Mouse (Mus musculus) neural tube, embryonic 12.5 days (tissue): ENCODE results near the gene Slc15a1. TPM values are rescaled to one million over a fixed set of nuclear protein-coding genes. Genes with fewer than 3 reads are reported as not detected.

Experiments used
- ATAC-seq: fragments of 200-750 bp; cut with Nextera tagmentation; 2 replicates; pipeline ENCODE4 v1.8.0; 2017; ENCODE audit warnings: low read depth, mild to moderate bottlenecking, moderate TSS enrichment, moderate library complexity; ENCODE audit not compliant: low FRiP score
- H3K27ac ChIP-seq: fragments of 300-500 bp; sonication (generic); 2 replicates; pipeline ENCODE4 v1.5.1; 2016
- H3K27me3 ChIP-seq: fragments of 300-500 bp; sonication (generic); replicated peaks from 2 replicates; pipeline ENCODE4 v1.6.1; 2016; ENCODE audit warnings: mild to moderate bottlenecking
- H3K36me3 ChIP-seq: fragments of 300-500 bp; sonication (generic); 2 replicates; pipeline ENCODE4 v1.6.1; 2016; ENCODE audit warnings: mild to moderate bottlenecking
- H3K4me1 ChIP-seq: fragments of 300-500 bp; sonication (generic); 2 replicates; pipeline ENCODE4 v1.6.1; 2016
- H3K4me2 ChIP-seq: fragments of 300-500 bp; sonication (generic); replicated peaks from 2 replicates; pipeline ENCODE4 v1.6.1; 2016; ENCODE audit warnings: mild to moderate bottlenecking
- H3K4me3 ChIP-seq: fragments of 300-500 bp; sonication (generic); 2 replicates; pipeline ENCODE4 v1.5.1; 2016
- H3K9ac ChIP-seq: fragments of 300-500 bp; sonication (generic); 2 replicates; pipeline ENCODE4 v1.6.1; 2016; ENCODE audit warnings: mild to moderate bottlenecking
- H3K9me3 ChIP-seq: fragments of 300-500 bp; sonication (generic); 2 replicates; pipeline ENCODE4 v1.6.1; 2016; ENCODE audit warnings: mild to moderate bottlenecking
- WGBS: fragments of 180-500 bp; shearing (Covaris S2); methylation state at CpG from one replicate; pipeline ENCODE4 v1.1.7; 2016; 5-methylcytosine and 5-hydroxymethylcytosine counted together
- polyA plus RNA-seq: library from polyadenylated mRNA; unstranded; fragments of >200 nt; fragmentation: Nextera tagmentation; extraction: Ambion mirVana; gene quantifications from 2 replicates; pipeline ENCODE4 v1.2.1, GENCODE M21; 2016

Slc15a1 gene
- polyA plus RNA-seq, 1 experiment from 2014 or later, result not detected

DNA sequence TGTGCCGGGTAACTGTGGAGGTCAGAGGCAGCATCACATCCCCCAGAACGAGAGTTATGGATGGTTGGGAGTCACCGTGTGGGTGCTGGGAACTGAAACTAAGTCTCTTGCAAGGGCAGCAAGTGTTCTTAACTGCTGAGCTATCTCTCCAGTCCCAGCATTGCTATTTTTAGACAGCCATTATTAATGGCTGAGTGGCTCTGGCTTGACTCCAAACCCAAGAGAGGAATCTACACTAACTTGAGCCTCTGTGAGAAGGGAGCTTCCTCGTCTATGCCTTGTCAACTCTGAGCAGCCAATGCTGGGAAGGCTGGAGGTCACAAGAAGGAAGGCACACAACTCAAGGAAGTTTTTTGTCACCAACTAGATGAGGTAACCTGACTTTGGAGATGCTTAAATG is 16.7 kb upstream of the Slc15a1 start:
- Histone ChIP-seq H3K27ac (no peak overlapping the region), H3K9me3 (no peaks in the 10 kb centered on the region), H3K4me2 (no peak overlapping the region), H3K27me3 (no peaks in the 10 kb centered on the region), H3K4me3 (no peak overlapping the region), H3K9ac (no peak overlapping the region), H3K36me3 (no peaks in the 10 kb centered on the region), H3K4me1 (no peaks in the 10 kb centered on the region)
- WGBS, result 78% methylated on average over 4 of the region's 4 CpGs
- no peak for ATAC-seq

DNA sequence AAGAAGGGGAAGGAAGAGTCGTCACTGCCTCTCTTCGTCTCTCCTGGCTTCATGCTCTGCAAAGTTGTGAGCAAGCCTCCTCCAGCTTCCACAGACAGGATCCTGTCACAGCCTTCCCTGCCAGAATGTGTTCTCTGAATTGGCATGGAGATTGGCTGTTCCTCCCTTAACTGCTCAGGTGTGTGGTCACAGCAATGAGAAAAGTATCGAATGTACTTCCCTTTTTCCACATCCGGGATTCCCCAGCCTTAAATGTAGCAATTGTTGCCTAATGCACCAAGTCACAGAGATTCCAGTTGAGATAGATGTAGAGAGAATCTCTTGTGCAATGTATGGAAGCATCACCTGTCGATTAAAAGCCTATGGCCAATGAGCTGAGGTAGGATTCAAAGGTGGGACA is 11.8 kb upstream of the Slc15a1 start:
- Histone ChIP-seq H3K9me3 (no peaks in the 10 kb centered on the region), H3K27ac (no peak overlapping the region), H3K4me2 (no peak overlapping the region), H3K36me3 (no peaks in the 10 kb centered on the region), H3K4me1 (no peaks in the 10 kb centered on the region), H3K27me3 (no peaks in the 10 kb centered on the region), H3K4me3 (no peak overlapping the region), H3K9ac (no peak overlapping the region)
- 85% methylated on average over 5 of the region's 5 CpGs for WGBS
- no peak for ATAC-seq

DNA sequence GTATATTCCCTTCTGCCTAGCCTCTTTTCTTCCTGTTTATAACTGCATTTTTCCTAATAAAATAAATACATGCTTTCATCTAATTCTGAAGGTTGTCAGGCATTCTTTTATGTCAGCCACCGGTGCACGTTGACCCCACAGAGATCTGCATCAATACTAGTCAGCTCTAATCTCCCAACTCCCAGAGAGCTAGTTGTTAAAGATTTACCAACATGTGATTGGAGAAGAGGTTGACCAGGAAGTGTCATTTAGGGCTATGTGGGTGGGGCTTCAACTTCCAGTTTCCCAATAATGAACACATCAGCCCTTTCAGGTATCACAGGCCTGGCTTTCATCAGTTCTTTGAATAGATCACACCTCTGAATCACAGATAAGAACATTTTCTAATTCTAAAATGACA is 3.9 kb upstream of the Slc15a1 start:
- peaks cover 32% of the 10 kb centered on the region for H3K27me3 ChIP-seq
- no peaks in the 10 kb centered on the region for H3K36me3 ChIP-seq
- H3K9ac ChIP-seq, result no peak overlapping the region
- WGBS, result 77% methylated on average over 2 of the region's 2 CpGs
- H3K4me1 ChIP-seq, result peaks cover 6% of the 10 kb centered on the region; the same call in 1 of the 2 replicates
- H3K9me3 ChIP-seq, result no peaks in the 10 kb centered on the region
- H3K4me3 ChIP-seq, result no peak overlapping the region
- no peak for ATAC-seq
- no peak overlapping the region for H3K4me2 ChIP-seq
- no peak overlapping the region for H3K27ac ChIP-seq

DNA sequence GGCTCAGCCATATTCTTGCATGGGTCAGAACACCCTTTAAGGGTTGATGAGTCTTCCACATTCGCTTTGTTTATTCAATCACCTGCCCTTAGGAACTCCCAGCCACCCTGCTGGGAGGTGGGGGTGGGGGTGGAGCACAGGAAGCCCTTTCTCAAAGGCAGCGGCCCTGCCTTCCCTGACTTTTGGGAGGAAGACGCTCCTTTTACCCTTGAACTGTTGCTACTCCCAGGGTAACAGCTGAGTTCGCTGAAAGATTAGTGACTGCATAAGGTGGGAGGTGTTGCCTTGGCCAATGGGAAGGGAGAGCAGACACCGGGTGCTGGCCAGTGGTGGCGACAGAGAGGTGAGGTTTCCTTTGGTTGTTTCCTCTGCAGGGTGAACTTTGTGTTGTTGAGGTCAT is 1.3 kb upstream of the Slc15a1 start:
- WGBS, result 19% methylated on average over 6 of the region's 6 CpGs
- ATAC-seq, result no peak
- Histone ChIP-seq H3K27me3 (peaks cover 36% of the 10 kb centered on the region), H3K4me3 (no peak overlapping the region), H3K4me2 (no peak overlapping the region), H3K36me3 (no peaks in the 10 kb centered on the region), H3K27ac (no peak overlapping the region), H3K4me1 (peaks cover 6% of the 10 kb centered on the region; the same call in 1 of the 2 replicates), H3K9me3 (no peaks in the 10 kb centered on the region), H3K9ac (no peak overlapping the region)

DNA sequence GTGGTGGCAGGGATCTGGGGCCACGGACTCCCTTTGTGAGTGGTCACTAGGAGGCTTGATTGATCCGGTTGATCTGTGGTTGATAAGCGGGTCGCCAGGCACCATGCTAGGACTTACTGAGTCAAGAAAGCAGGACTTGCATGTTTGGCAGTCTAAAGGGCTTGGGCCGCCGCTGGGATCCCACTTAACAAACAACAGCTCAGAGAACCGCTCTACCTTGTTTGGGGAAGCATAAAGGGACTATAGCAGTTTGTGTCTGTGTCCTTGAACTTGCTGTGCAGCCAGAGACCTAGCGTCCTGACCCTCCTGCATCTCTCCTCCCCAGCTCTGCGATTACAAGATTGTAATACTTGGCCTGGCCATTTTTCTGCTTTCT is 421 bp upstream of the Slc15a1 start:
- H3K9me3 ChIP-seq, result no peaks in the 10 kb centered on the region
- peak overlapping the region; percentile 43; the same call in 1 of the 2 replicates for H3K4me2 ChIP-seq
- H3K9ac ChIP-seq, result no peak overlapping the region
- no peak overlapping the region for H3K27ac ChIP-seq
- H3K27me3 ChIP-seq, result peaks cover 36% of the 10 kb centered on the region
- no peak overlapping the region for H3K4me3 ChIP-seq
- peaks cover 6% of the 10 kb centered on the region; the same call in 1 of the 2 replicates for H3K4me1 ChIP-seq
- WGBS, result 23% methylated on average over 9 of the region's 9 CpGs
- no peaks in the 10 kb centered on the region for H3K36me3 ChIP-seq
- no peak for ATAC-seq

DNA sequence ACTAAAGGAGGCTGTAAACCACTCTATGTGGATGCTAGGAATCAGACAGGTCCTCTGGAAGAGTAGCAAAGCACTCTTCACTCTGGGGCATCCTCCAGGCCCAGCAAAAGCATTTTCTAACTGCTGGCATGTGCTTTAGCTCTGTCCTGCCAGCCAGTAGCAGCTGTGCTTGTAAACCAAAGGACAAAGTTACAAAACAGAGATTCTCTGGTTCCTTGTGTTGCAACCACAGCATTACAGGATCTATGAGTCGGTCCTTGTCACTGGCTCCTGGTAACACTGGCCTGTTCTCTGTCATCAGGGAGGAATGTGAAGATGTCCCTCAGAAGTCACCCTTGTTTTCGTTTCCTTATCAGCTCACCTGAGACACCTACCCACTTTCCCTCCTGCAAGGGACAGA is 4.5 kb downstream of the Slc15a1 start:
- H3K9me3 ChIP-seq, result no peaks in the 10 kb centered on the region
- no peak overlapping the region for H3K9ac ChIP-seq
- no peak overlapping the region for H3K4me3 ChIP-seq
- H3K4me1 ChIP-seq, result peaks cover 6% of the 10 kb centered on the region; the same call in 1 of the 2 replicates
- no peak for ATAC-seq
- H3K4me2 ChIP-seq, result no peak overlapping the region
- WGBS, result 80% methylated on average over 2 of the region's 2 CpGs
- peaks cover 20% of the 10 kb centered on the region for H3K27me3 ChIP-seq
- H3K27ac ChIP-seq, result no peak overlapping the region
- H3K36me3 ChIP-seq, result no peaks in the 10 kb centered on the region

DNA sequence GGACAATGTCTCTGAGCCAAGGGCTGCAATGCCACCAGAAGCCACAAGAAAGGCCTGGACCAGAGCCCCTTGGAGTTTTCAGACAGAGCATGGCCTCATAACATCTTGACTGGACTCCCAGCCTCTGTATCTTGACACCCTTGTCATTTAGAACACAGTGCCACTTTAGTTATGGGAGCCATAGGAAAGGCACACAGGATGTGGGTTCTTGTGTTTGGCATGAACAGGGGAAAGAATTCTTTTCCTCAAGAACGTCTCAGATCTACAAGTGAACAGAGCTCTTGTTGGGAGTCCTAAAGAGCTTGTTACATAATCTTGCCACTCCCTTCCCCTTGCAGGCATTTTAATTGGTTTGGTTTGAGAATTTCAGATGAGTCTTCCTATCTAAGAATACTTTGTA is 5.3 kb downstream of the Slc15a1 start:
- peaks cover 12% of the 10 kb centered on the region for H3K27me3 ChIP-seq
- H3K9ac ChIP-seq, result no peak overlapping the region
- peaks cover under 1% of the 10 kb centered on the region; the same call in 1 of the 2 replicates for H3K4me1 ChIP-seq
- H3K9me3 ChIP-seq, result no peaks in the 10 kb centered on the region
- no peak overlapping the region for H3K4me2 ChIP-seq
- H3K4me3 ChIP-seq, result no peak overlapping the region
- whole genome bisulfite sequencing, result 68% methylated on average over 1 of the region's 1 CpGs
- H3K36me3 ChIP-seq, result no peaks in the 10 kb centered on the region
- H3K27ac ChIP-seq, result no peak overlapping the region
- no peak for ATAC-seq

DNA sequence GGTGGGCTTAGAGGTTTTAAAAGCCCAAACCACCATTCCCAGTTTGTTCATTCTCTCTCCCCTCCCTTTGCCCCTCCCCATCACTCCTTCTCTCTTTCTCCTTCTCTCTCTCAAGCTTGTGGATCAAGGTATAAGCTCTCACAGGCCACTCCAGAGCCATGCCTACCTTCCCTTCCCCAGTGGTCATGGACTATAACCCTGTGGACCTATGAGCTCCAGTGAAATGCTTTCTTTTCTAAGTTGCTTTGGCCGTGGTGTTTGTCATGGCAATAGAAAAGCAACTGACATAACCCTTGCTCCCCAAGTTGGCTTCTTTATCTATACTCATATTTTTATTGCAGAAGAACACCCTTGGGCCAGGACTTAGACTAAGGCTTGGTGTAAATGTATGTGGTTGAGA is 7.3 kb downstream of the Slc15a1 start:
- H3K4me1 ChIP-seq, result no peaks in the 10 kb centered on the region
- no peak overlapping the region for H3K9ac ChIP-seq
- no peak overlapping the region for H3K4me2 ChIP-seq
- no peak overlapping the region for H3K4me3 ChIP-seq
- no peaks in the 10 kb centered on the region for H3K9me3 ChIP-seq
- no peaks in the 10 kb centered on the region for H3K27me3 ChIP-seq
- 80% methylated on average over 1 of the region's 1 CpGs for whole genome bisulfite sequencing
- H3K36me3 ChIP-seq, result no peaks in the 10 kb centered on the region
- H3K27ac ChIP-seq, result no peak overlapping the region
- no peak for ATAC-seq

DNA sequence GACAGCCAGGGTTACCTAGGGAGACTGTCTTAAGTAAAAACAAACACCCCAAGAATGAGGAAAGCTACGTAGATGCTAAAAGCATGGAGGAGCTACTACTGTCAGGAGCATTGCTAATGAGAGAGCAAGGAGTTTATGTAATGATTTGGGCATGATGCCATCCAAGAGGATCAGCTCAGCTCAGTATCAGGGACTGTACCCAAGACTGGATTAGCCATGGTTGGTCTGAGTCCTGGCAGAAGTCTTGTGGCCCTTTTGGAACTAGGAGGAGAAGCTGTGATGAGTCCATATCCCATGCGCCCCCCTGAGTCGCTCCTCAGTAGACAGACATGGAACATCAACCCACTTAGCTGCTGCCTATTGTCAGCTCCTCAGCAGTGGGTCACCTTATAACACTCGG is 9.3 kb downstream of the Slc15a1 start:
- Histone ChIP-seq H3K4me1 (no peaks in the 10 kb centered on the region), H3K4me2 (no peak overlapping the region), H3K36me3 (no peaks in the 10 kb centered on the region), H3K4me3 (no peak overlapping the region), H3K9ac (no peak overlapping the region), H3K27ac (no peak overlapping the region), H3K9me3 (no peaks in the 10 kb centered on the region), H3K27me3 (no peaks in the 10 kb centered on the region)
- ATAC-seq, result no peak
- WGBS, result 86% methylated on average over 4 of the region's 4 CpGs

DNA sequence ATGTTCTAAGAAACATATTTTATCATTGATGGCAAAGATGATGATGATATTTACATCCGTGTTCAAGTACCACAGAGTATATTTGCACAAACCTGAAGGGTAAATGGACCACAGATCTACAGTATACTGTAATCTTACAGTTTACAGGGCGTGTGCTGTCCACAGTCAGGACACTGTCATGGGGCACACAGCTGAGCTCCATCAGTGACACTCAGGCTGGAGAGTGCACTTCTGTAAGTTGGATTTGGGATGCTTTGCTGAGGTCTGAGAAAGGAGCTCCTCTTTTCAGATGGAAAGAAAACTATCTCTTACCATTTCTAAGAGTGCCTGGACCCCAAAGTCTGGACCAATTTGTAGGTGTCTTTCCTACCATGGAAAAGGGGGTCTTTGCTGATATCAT is 9.9 kb downstream of the Slc15a1 start:
- H3K9me3 ChIP-seq, result no peaks in the 10 kb centered on the region
- 79% methylated on average over 2 of the region's 2 CpGs for WGBS
- H3K27ac ChIP-seq, result no peak overlapping the region
- ATAC-seq, result no peak
- H3K4me2 ChIP-seq, result no peak overlapping the region
- H3K27me3 ChIP-seq, result no peaks in the 10 kb centered on the region
- H3K9ac ChIP-seq, result no peak overlapping the region
- no peak overlapping the region for H3K4me3 ChIP-seq
- no peaks in the 10 kb centered on the region for H3K4me1 ChIP-seq
- no peaks in the 10 kb centered on the region for H3K36me3 ChIP-seq

DNA sequence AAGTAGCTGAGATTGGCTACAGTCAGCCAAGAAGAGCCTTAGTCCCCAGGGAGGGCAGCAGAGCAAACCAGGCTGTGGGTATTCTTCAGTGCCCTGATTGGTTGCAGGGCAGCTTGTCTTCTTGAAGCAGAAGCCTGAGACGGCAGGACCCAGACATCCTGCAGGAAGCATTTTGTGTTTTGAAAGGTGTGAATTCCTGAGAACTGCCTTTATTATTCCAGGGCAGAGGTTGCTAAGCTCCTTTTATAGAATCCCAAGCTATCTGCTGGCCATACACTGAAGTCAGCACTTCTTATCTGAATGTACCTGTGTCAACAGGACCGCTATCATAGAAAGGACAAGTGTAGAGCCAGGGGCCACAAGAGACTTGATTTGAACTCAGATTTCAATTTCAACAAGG is 10.8 kb downstream of the Slc15a1 start:
- Histone ChIP-seq H3K27me3 (no peaks in the 10 kb centered on the region), H3K9ac (no peak overlapping the region), H3K4me2 (no peak overlapping the region), H3K4me3 (no peak overlapping the region), H3K27ac (no peak overlapping the region), H3K9me3 (no peaks in the 10 kb centered on the region), H3K4me1 (no peaks in the 10 kb centered on the region), H3K36me3 (no peaks in the 10 kb centered on the region)
- ATAC-seq, result no peak
- 64% methylated on average over 2 of the region's 2 CpGs for WGBS

DNA sequence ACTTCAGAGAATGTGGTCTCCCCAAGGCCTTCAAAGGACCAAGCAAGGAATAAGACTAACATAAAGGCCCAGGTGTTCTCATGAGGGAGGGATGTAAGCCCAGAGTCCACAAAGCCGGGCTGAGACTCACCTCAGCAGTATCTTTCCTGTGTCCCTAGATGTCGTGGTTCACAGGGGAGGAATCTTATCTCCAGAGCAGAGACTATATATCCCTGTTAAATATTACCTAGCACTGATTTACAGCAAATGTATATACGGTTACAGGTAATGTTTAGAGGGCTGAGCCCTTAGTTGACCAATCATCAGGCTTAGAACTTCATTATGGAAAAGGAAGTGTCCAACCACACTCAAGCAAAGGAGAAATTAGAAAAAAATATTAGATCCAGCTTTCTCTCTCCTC is 11.3 kb downstream of the Slc15a1 start:
- Histone ChIP-seq H3K9me3 (no peaks in the 10 kb centered on the region), H3K27me3 (no peaks in the 10 kb centered on the region), H3K4me2 (no peak overlapping the region), H3K4me3 (no peak overlapping the region), H3K27ac (no peak overlapping the region), H3K9ac (no peak overlapping the region), H3K4me1 (no peaks in the 10 kb centered on the region), H3K36me3 (no peaks in the 10 kb centered on the region)
- WGBS, result 73% methylated on average over 3 of the region's 3 CpGs
- no peak for ATAC-seq

DNA sequence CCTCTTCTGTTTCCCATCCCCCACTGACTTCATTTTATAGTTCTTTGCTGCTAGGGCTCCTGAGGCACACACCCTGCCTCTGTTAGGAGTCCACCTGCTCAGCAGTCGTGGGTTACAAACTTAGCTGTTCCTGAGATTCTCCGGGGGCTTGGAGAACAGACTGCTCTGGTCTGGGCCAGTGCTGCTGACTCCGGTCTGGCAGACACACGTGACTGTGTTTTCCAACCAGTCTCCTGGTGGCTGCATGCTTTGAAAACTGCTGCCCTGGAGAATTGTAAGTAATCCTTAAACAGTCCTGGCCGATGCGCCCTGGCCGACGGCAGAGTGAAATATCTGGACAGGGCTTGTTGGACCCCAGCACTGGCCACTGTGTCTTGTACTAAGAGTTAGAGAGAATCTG is 12.7 kb downstream of the Slc15a1 start:
- 71% methylated on average over 8 of the region's 8 CpGs for WGBS
- no peaks in the 10 kb centered on the region for H3K9me3 ChIP-seq
- no peak overlapping the region for H3K4me2 ChIP-seq
- no peaks in the 10 kb centered on the region for H3K36me3 ChIP-seq
- no peaks in the 10 kb centered on the region for H3K27me3 ChIP-seq
- no peaks in the 10 kb centered on the region for H3K4me1 ChIP-seq
- no peak overlapping the region for H3K9ac ChIP-seq
- no peak for ATAC-seq
- no peak overlapping the region for H3K4me3 ChIP-seq
- no peak overlapping the region for H3K27ac ChIP-seq
